Mouse (Mus musculus) cortical plate, adult 2 months (tissue): ENCODE measurements around the gene Atp4b. TPM values are rescaled to one million over a fixed set of nuclear protein-coding genes. Genes with fewer than 3 reads are reported as not detected.

Experiments used
- H3K27ac ChIP-seq: fragments of 200-500 bp; 2 replicates; pipeline ENCODE4 v1.5.1; 2012; ENCODE audit warnings: low read length, control low read depth, inconsistent platforms; ENCODE audit not compliant: insufficient read depth
- H3K4me1 ChIP-seq: fragments of 200-500 bp; 2 replicates; pipeline ENCODE4 v1.6.1; 2011; ENCODE audit warnings: low read length; ENCODE audit not compliant: control insufficient read depth, insufficient read depth
- H3K4me3 ChIP-seq: fragments of 200-500 bp; 2 replicates; pipeline ENCODE4 v1.5.1; 2011; ENCODE audit warnings: mild to moderate bottlenecking, low read length, control low read depth; ENCODE audit not compliant: insufficient read depth
- CTCF ChIP-seq: fragments of 200-500 bp; IDR thresholded peaks from 2 replicates; pipeline ENCODE4 v1.5.1; 2011; ENCODE audit warnings: mild to moderate bottlenecking, control low read depth, low read length; ENCODE audit not compliant: insufficient read depth; ENCODE audit errors: extremely low read depth
- POLR2A ChIP-seq: fragments of 200-500 bp; IDR thresholded peaks from 2 replicates; pipeline ENCODE4 v1.6.1; 2011; ENCODE audit warnings: mild to moderate bottlenecking, low read length, control low read depth; ENCODE audit not compliant: insufficient read depth; ENCODE audit errors: extremely low read depth
- polyA plus RNA-seq: library from polyadenylated mRNA; depleted of rRNA; stranded (reverse); fragments of >200 nt; gene quantifications from 2 replicates; pipeline ENCODE4 v1.2.3, GENCODE M21; 2012

The Atp4b gene
- polyA plus RNA-seq, 1 experiment, result not detected

- H3K27ac ChIP-seq, result no peak overlapping the region
- no peak overlapping the region for H3K4me3 ChIP-seq
- no peaks in the 10 kb centered on the region for H3K4me1 ChIP-seq
- no peak for TF ChIP-seq CTCF
- TF ChIP-seq POLR2A, result no peak
These were observed 2.8 kb downstream of the Atp4b start for GRCm38 (mm10) chr8:13393869-13394268.

DNA sequence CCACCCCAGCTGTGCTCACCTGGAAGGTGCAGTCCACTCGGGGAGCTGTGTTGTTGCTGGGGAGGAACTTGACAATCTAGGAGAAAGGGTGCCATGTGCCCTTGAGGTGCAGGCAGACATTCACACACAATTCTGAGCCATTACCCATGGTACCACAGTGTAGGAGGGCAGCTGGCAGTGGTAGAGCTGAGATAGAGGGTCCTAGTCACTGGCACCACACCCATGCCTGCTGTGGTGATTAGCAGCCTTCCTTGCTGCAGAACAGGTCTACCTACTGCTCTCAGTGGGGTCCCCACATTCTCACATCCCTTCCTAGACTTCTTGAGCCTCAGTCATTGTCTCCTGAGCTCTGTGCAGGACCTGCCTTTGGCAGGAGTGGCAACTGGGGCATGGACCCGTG, 7.9 kb downstream of the Atp4b start:
- H3K27ac ChIP-seq, result no peak overlapping the region
- no peaks in the 10 kb centered on the region for H3K4me1 ChIP-seq
- no peak overlapping the region for H3K4me3 ChIP-seq
- TF ChIP-seq CTCF (no peak), POLR2A (no peak)

GRCm38 (mm10) chr8:13387728-13388127, 8.9 kb downstream of the Atp4b start:
- Histone ChIP-seq H3K4me3 (no peak overlapping the region), H3K27ac (no peak overlapping the region)
- no peak for TF ChIP-seq CTCF
- no peak for TF ChIP-seq POLR2A

DNA sequence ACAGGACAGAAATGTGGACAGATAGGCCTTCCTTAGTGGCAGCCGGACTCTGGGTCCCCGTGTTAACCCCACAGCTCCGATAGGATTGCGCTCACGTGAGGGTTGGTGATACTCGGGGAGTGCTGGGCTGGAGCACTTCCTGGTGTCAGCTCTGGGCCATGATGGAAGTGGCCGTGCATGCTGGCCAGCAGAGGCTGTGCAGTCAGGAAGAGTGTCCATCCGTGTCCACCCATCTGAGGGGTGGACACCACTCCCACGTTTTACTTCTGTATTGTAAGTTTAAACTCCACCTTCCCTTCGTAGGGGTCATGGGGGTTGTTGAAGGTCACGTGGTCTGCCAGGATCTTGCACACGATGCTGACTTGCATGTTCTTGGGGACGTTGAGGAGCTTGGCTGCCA, 10.3 kb downstream of the Atp4b start:
- H3K27ac ChIP-seq, result no peak overlapping the region
- TF ChIP-seq POLR2A (no peak), CTCF (no peak)
- no peak overlapping the region for H3K4me3 ChIP-seq
- no peaks in the 10 kb centered on the region for H3K4me1 ChIP-seq

More at GRCm38 (mm10) chr8:13387728-13388127, 8.9 kb downstream of the Atp4b start:
- H3K4me1 ChIP-seq, result no peaks in the 10 kb centered on the region

DNA sequence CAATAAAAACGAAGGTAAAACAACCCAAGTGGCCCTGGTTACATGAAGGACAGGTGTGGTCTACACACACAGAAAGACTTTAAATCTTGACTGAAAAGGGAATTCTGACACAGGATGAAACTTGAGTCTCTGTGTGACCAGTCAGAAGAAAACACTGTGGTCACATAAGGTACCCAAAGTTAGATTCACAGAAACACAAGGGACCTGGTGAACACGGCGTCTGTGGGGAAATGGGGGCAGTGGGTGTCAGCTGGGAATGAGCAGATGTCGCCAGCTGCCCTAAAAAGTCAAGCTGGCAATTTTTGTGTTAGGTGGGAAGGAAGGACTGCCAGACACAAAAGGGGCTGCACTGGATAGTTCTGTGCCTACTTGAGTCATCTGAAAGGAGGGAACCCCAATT, 13.6 kb downstream of the Atp4b start:
- H3K4me3 ChIP-seq, result no peak overlapping the region
- TF ChIP-seq CTCF (no peak), POLR2A (no peak)
- H3K27ac ChIP-seq, result no peak overlapping the region
- no peaks in the 10 kb centered on the region for H3K4me1 ChIP-seq

- TF ChIP-seq POLR2A (no peak), CTCF (no peak)
- H3K27ac ChIP-seq, result no peak overlapping the region
- H3K4me3 ChIP-seq, result no peak overlapping the region
These were observed 14.1 kb downstream of the Atp4b start for GRCm38 (mm10) chr8:13382536-13382935.

GRCm38 (mm10) chr8:13381630-13382029, 15.0 kb downstream of the Atp4b start:
- no peak overlapping the region for H3K4me3 ChIP-seq
- no peak overlapping the region for H3K27ac ChIP-seq
- H3K4me1 ChIP-seq, result no peaks in the 10 kb centered on the region
- TF ChIP-seq CTCF (no peak), POLR2A (no peak)

More at GRCm38 (mm10) chr8:13382536-13382935, 14.1 kb downstream of the Atp4b start:
- no peaks in the 10 kb centered on the region for H3K4me1 ChIP-seq

DNA sequence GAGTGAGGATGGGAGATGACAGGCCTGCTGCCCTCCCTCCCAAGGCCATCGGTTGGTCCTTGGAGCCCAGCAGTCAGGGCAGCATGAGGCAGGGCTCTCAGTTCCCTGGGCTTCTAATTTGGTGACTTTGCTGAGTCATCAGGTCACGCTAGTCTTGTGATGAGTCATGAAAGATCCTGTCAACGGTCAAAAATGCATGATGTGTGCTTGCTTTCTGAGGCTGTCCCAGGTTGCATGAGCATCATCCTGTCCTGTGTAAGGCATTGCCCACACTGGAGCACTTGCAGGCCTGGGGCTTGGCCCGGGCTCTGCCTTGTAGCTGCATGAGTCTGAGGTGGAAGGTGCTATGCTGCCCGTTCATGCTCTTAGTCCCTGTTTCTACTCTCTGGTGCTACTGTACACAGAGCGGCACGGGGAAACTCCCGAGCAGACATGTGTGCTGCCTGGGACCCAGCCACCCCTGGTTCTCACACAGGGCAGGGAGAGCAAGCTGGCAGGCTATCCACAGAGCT, 23.4 kb downstream of the Atp4b start:
- no peak for TF ChIP-seq POLR2A
- TF ChIP-seq CTCF, result no peak
- no peaks in the 10 kb centered on the region for H3K4me1 ChIP-seq
- no peak overlapping the region for H3K4me3 ChIP-seq
- no peak overlapping the region for H3K27ac ChIP-seq

DNA sequence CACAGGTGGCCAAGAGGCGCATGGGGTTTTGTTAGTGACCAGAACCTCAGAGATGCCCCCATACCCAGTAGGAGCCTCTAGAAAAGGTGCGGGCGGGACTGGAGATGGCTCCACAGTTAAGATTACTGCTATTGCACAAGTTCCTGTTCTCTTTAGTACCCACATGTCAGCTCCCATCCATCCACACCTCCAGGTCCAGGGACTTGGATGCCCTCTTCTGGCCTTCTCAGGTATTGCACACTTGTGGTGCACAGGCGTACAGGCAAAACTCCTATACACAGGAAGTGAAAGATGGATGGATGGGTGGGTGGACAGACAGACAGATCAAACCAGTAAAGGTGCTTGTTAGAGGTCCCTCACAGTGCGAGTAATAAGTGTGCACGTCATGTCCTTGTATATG, 34.8 kb downstream of the Atp4b start:
- Histone ChIP-seq H3K27ac (no peak overlapping the region), H3K4me3 (no peak overlapping the region), H3K4me1 (no peaks in the 10 kb centered on the region)
- no peak for TF ChIP-seq POLR2A
- TF ChIP-seq CTCF, result no peak

DNA sequence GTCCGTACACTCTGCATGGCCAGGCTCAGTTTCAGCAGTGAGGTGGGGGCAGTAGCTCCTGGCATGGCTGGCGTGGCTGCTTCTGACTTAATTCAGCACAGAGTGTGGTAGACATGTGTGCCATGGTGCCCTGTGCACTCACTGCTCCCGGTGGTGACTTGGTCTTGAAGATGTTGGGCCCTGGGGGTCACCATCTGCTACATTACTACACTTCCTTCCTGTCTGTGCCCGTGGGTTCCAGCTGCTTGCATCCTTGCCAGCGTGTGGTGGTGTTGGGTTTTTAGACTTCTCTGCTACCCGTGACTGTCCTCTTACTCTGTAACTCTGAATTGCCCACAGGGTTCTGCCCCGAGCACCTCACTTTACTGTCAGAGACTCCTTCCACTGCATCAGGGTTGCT, 36.4 kb downstream of the Atp4b start:
- H3K27ac ChIP-seq, result no peak overlapping the region
- TF ChIP-seq CTCF (no peak), POLR2A (no peak)
- no peak overlapping the region for H3K4me3 ChIP-seq
- no peaks in the 10 kb centered on the region for H3K4me1 ChIP-seq

- no peak overlapping the region for H3K4me3 ChIP-seq
- H3K27ac ChIP-seq, result no peak overlapping the region
- TF ChIP-seq CTCF, result no peak
- no peak for TF ChIP-seq POLR2A
- peaks cover 9% of the 10 kb centered on the region for H3K4me1 ChIP-seq
These were observed 39.9 kb downstream of the Atp4b start for GRCm38 (mm10) chr8:13356681-13357080.

DNA sequence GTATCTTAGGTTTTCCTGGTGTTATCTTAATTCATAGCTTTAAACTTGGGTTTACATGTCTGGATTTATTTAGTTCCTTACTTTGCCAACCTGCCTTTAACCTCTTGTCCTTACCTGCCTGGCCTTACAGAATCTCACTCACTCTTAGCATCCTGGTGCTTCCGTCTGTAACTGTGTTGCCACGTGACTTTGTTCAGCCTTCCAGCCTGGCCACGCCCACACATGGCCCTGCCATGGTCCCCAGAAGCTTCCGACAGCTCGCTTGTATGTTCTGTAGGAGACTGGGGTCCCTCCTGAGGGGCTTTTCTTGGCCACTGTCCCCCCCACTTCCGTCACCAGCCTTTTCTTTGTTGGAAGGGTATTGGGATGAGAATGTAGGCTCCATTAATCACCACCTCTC, 40.4 kb downstream of the Atp4b start:
- no peak overlapping the region for H3K27ac ChIP-seq
- peaks cover 9% of the 10 kb centered on the region for H3K4me1 ChIP-seq
- TF ChIP-seq CTCF, result no peak
- TF ChIP-seq POLR2A, result no peak
- H3K4me3 ChIP-seq, result no peak overlapping the region
